Mouse (Mus musculus) midbrain, embryonic 13.5 days (tissue): ENCODE results near the gene Tmem163. TPM values are rescaled to one million over a fixed set of nuclear protein-coding genes. Genes with fewer than 3 reads are reported as not detected.

ENCODE experiments used
- ATAC-seq: fragments of 200-750 bp; cut with Nextera tagmentation; 2 replicates; pipeline ENCODE4 v1.8.0; 2017; ENCODE audit warnings: mild to moderate bottlenecking, moderate TSS enrichment, moderate library complexity
- H3K27ac ChIP-seq: fragments of 300-500 bp; sonication (generic); 2 replicates; pipeline ENCODE4 v1.5.1; 2015; ENCODE audit warnings: inconsistent platforms, mild to moderate bottlenecking, moderate library complexity
- H3K27me3 ChIP-seq: fragments of 300-500 bp; sonication (generic); 2 replicates; pipeline ENCODE4 v1.6.1; 2015; ENCODE audit warnings: mild to moderate bottlenecking, inconsistent platforms
- H3K36me3 ChIP-seq: fragments of 300-500 bp; sonication (generic); 2 replicates; pipeline ENCODE4 v1.6.1; 2015; ENCODE audit warnings: mild to moderate bottlenecking, inconsistent platforms
- H3K4me1 ChIP-seq: fragments of 300-500 bp; sonication (generic); replicated peaks from 2 replicates; pipeline ENCODE4 v1.6.1; 2015; ENCODE audit warnings: inconsistent platforms
- H3K4me2 ChIP-seq: fragments of 300-500 bp; sonication (generic); replicated peaks from 2 replicates; pipeline ENCODE4 v1.6.1; 2015; ENCODE audit warnings: moderate library complexity, mild to moderate bottlenecking, inconsistent platforms
- H3K4me3 ChIP-seq: fragments of 300-500 bp; sonication (generic); replicated peaks from 2 replicates; pipeline ENCODE4 v1.5.1; 2015; ENCODE audit warnings: mild to moderate bottlenecking, inconsistent platforms
- H3K9ac ChIP-seq: fragments of 300-500 bp; sonication (generic); replicated peaks from 2 replicates; pipeline ENCODE4 v1.6.1; 2015; ENCODE audit warnings: mild to moderate bottlenecking, inconsistent platforms
- H3K9me3 ChIP-seq: fragments of 300-500 bp; sonication (generic); 2 replicates; pipeline ENCODE4 v1.6.1; 2016; ENCODE audit warnings: mild to moderate bottlenecking, inconsistent platforms
- WGBS: fragments of 180-500 bp; shearing (Covaris S2); methylation state at CpG from one replicate; pipeline ENCODE4 v1.1.7; 2015; 5-methylcytosine and 5-hydroxymethylcytosine counted together
- polyA plus RNA-seq: library from polyadenylated mRNA; unstranded; fragments of >200 nt; fragmentation: Nextera tagmentation; extraction: Ambion mirVana; gene quantifications from 2 replicates; pipeline ENCODE4 v1.2.1, GENCODE M21; 2015

Gene Tmem163
- polyA plus RNA-seq, 1 experiment from 2014 or later, result 65.8 TPM

DNA sequence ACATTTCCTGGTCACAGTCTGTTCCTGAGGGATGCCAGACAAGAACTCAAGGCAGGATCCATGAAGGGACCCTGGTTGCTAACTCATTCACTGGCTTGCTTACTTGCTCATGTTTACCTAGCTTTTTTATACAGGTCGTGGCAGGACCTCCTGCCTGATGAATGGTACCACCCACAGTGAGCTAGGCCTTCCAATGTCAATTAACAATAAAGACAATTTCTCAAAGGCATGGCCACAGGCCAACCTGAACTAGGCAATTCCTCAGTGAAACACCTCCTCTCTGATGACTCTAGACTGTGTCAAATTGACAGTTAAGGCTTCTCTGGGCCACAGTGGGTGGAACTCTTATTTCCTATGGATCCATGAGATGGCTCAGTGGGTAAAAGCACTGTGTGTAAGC lies 136.6 kb downstream of the Tmem163 start:
- Histone ChIP-seq H3K27me3 (no peaks in the 10 kb centered on the region; the same call in 1 of the 2 replicates), H3K4me1 (peaks cover 22% of the 10 kb centered on the region), H3K4me2 (no peak overlapping the region), H3K9ac (no peak overlapping the region), H3K4me3 (no peak overlapping the region), H3K36me3 (peaks cover 2% of the 10 kb centered on the region; the same call in 1 of the 2 replicates), H3K27ac (no peak overlapping the region), H3K9me3 (no peaks in the 10 kb centered on the region)
- 29% methylated on average over 1 of the region's 1 CpGs for WGBS
- no peak for ATAC-seq

DNA sequence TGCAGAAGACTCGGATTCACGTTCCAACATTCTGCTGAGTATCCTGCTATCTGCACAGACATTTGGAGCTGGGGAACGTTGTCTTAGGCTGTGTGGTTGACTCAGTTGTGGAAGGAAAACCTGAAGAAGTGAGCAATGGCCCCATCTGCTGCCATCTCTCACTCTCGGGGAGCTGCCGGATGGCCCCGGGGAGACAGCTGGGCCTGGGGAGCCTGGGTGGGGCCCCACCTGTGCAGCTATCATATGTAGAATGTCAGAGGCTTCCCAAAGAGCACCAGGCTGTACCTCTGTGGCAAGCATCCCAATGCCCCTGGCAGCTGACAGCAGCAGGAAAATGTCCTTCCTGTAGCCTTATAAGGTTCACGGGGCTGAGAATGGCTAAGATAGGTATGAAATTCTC lies 137.4 kb downstream of the Tmem163 start:
- peaks cover 2% of the 10 kb centered on the region; the same call in 1 of the 2 replicates for H3K36me3 ChIP-seq
- no peak overlapping the region for H3K27ac ChIP-seq
- 91% methylated on average over 7 of the region's 7 CpGs for WGBS
- no peak overlapping the region for H3K9ac ChIP-seq
- ATAC-seq, result no peak
- H3K4me2 ChIP-seq, result no peak overlapping the region
- H3K4me1 ChIP-seq, result peaks cover 24% of the 10 kb centered on the region
- H3K4me3 ChIP-seq, result no peak overlapping the region
- no peaks in the 10 kb centered on the region for H3K9me3 ChIP-seq
- no peaks in the 10 kb centered on the region; the same call in 1 of the 2 replicates for H3K27me3 ChIP-seq

DNA sequence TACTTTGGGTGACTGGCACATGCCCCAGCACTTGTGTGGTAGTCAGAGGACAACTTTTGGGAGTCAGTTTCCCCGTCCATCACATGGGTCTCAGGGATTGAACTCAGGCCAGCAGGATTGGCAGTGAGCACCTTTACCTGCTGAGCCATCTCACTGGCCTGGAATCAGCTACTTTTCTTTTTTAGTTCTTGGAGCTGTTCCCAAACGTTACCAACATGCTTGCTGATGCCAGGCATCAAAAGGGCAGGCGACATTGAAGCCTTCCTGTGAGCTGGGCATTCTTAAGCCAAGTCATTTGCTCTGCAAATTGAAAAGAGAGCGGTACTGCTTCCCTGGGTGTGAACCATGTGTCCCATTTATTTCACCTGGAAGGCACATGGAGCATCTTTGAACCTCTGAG lies 137.8 kb downstream of the Tmem163 start:
- H3K9me3 ChIP-seq, result no peaks in the 10 kb centered on the region
- 84% methylated on average over 4 of the region's 4 CpGs for WGBS
- no peak overlapping the region for H3K9ac ChIP-seq
- H3K27ac ChIP-seq, result no peak overlapping the region
- H3K4me2 ChIP-seq, result no peak overlapping the region
- no peaks in the 10 kb centered on the region; the same call in 1 of the 2 replicates for H3K27me3 ChIP-seq
- H3K36me3 ChIP-seq, result peaks cover 2% of the 10 kb centered on the region; the same call in 1 of the 2 replicates
- ATAC-seq, result no peak
- peaks cover 29% of the 10 kb centered on the region for H3K4me1 ChIP-seq
- no peak overlapping the region for H3K4me3 ChIP-seq

DNA sequence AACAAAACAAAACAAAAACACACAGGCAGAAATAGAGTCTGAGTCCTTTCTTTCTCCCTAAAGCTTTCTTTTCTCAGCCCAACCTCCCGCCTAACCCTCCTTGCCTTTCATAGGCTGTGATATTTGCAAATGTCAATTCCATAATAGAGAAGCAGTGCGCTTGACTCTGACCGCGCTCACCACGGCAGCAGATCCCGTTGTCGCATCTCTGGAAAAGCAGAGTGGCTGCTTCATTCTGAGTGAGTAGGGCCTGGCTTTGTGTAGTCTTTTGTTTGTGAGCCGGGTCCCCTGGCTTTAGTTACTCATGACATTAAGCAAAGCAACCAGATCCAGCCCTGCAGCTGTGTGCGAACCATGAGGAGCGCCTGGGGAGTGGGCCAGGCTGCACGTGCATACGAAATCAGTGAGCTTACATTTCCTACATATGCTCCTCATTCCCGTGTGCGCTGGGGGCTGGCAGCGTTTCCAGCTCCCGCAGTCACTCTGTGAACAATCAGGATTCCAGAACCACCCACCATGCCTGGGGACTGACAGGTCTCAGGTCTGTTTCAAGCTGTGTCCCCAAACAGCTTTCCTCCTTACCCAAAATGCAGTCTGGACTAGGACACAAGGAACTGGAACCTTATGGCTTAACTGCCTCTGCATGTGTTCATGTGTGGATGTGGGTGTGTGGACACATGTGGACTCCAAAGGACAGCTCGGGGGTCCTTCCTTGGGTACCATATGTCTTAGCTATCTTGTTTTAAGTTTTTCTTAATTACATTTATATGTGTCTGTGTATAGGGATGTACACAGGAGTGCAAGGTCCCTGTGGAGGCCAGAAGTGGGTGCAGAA lies 141.9 kb downstream of the Tmem163 start:
- ATAC-seq, result peak; percentile 89
- no peaks in the 10 kb centered on the region for H3K9me3 ChIP-seq
- H3K4me2 ChIP-seq, result peak overlapping the region; percentile 46
- peaks cover 6% of the 10 kb centered on the region; the same call in 1 of the 2 replicates for H3K27me3 ChIP-seq
- peak overlapping the region; percentile 87 for H3K27ac ChIP-seq
- peak overlapping the region; percentile 48 for H3K9ac ChIP-seq
- peak overlapping the region; percentile 20 for H3K4me3 ChIP-seq
- 4% methylated on average over 17 of the region's 17 CpGs for WGBS
- peaks cover 41% of the 10 kb centered on the region for H3K4me1 ChIP-seq
- no peaks in the 10 kb centered on the region for H3K36me3 ChIP-seq

GRCm38 (mm10) chr1:127536448-127536847 lies 142.9 kb downstream of the Tmem163 start:
- H3K27me3 ChIP-seq, result peaks cover 6% of the 10 kb centered on the region; the same call in 1 of the 2 replicates
- H3K27ac ChIP-seq, result peak overlapping the region; percentile 87

GRCm38 (mm10) chr1:127531723-127532122 lies 147.6 kb downstream of the Tmem163 start:
- Histone ChIP-seq H3K9me3 (no peaks in the 10 kb centered on the region), H3K4me1 (peaks cover 43% of the 10 kb centered on the region), H3K27me3 (peaks cover 6% of the 10 kb centered on the region; the same call in 1 of the 2 replicates), H3K9ac (no peak overlapping the region), H3K36me3 (no peaks in the 10 kb centered on the region), H3K4me2 (peak overlapping the region; percentile 25; the same call in 1 of the 2 replicates), H3K4me3 (no peak overlapping the region), H3K27ac (peak overlapping the region; percentile 83)
- ATAC-seq, result peak; percentile 32
- 76% methylated on average over 5 of the region's 5 CpGs for WGBS

More at GRCm38 (mm10) chr1:127536448-127536847, 142.9 kb downstream of the Tmem163 start:
- peak overlapping the region; percentile 48 for H3K9ac ChIP-seq
- no peak overlapping the region for H3K4me3 ChIP-seq
- peak overlapping the region; percentile 46 for H3K4me2 ChIP-seq
- no peaks in the 10 kb centered on the region for H3K36me3 ChIP-seq
- 38% methylated on average over 5 of the region's 5 CpGs for WGBS
- no peaks in the 10 kb centered on the region for H3K9me3 ChIP-seq
- peaks cover 47% of the 10 kb centered on the region for H3K4me1 ChIP-seq
- ATAC-seq, result no peak; the same call in 1 of the 2 replicates

DNA sequence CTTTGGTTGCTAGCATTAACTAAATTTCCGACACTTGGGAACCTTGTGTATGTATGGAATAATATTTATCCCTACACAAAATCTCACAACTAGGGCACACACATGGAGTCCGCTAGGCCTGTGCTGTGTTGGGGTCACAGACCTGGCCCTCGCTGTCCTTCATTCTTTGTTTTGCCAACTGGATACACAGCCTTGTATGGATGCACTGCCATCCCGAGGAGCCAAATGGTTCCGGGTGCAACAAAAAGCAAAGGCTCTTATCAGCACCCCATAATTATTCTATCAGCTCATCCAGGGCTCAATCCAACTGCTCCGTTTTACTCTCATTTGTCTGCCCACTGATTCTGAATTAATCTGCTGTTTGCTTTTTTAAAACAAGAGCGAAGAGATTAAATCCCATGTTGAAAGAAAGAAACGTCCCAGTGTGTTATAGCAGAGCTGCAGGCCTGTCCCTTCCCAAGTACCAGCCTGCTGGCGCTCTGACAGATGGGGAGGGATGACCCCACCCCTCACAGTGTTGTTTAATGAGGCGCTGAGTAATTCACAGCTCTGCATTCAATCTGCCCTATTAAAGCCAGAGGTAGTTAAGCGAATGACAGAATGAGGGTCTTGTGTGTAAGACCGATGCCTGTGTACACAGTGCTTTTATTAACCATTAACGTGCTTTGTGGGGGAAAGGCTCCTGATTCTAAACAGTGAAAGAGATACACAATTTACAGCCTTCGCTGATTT lies 148.3 kb downstream of the Tmem163 start:
- H3K4me2 ChIP-seq, result peak overlapping the region; percentile 25
- H3K4me1 ChIP-seq, result peaks cover 36% of the 10 kb centered on the region
- peak; percentile 88 for ATAC-seq
- H3K27ac ChIP-seq, result peak overlapping the region; percentile 83
- peak overlapping the region; percentile 21 for H3K9ac ChIP-seq
- H3K9me3 ChIP-seq, result no peaks in the 10 kb centered on the region
- WGBS, result 23% methylated on average over 14 of the region's 14 CpGs
- no peak overlapping the region for H3K4me3 ChIP-seq
- H3K27me3 ChIP-seq, result peaks cover 6% of the 10 kb centered on the region; the same call in 1 of the 2 replicates
- no peaks in the 10 kb centered on the region for H3K36me3 ChIP-seq

GRCm38 (mm10) chr1:127523364-127523763 lies 156.0 kb downstream of the Tmem163 start:
- Histone ChIP-seq H3K27me3 (no peaks in the 10 kb centered on the region), H3K9ac (no peak overlapping the region), H3K9me3 (no peaks in the 10 kb centered on the region), H3K36me3 (peaks cover 4% of the 10 kb centered on the region), H3K4me2 (no peak overlapping the region), H3K4me1 (peaks cover 4% of the 10 kb centered on the region; the same call in 1 of the 2 replicates), H3K4me3 (no peak overlapping the region), H3K27ac (no peak overlapping the region)
- ATAC-seq, result no peak
- WGBS, result 85% methylated on average over 8 of the region's 8 CpGs

- no peak overlapping the region for H3K27ac ChIP-seq
- H3K4me2 ChIP-seq, result no peak overlapping the region
- 99% methylated on average over 10 of the region's 10 CpGs for WGBS
- no peak overlapping the region for H3K4me3 ChIP-seq
- 0 out of 2 replicates have a peak, but pooled peaks have one; percentile 34 for ATAC-seq
- peaks cover 14% of the 10 kb centered on the region for H3K36me3 ChIP-seq
- no peak overlapping the region for H3K9ac ChIP-seq
- peaks cover 9% of the 10 kb centered on the region; the same call in 1 of the 2 replicates for H3K9me3 ChIP-seq
- no peaks in the 10 kb centered on the region for H3K4me1 ChIP-seq
- H3K27me3 ChIP-seq, result no peaks in the 10 kb centered on the region
Observed at GRCm38 (mm10) chr1:127514888-127515287, 164.5 kb downstream of the Tmem163 start.

- no peaks in the 10 kb centered on the region for H3K27me3 ChIP-seq
- 74% methylated on average over 3 of the region's 3 CpGs for WGBS
- no peak overlapping the region for H3K9ac ChIP-seq
Observed at GRCm38 (mm10) chr1:127514479-127514878, 164.9 kb downstream of the Tmem163 start.

GRCm38 (mm10) chr1:127513664-127514063 lies 165.7 kb downstream of the Tmem163 start:
- no peak for ATAC-seq
- no peak overlapping the region for H3K4me3 ChIP-seq
- peaks cover 10% of the 10 kb centered on the region; the same call in 1 of the 2 replicates for H3K36me3 ChIP-seq
- WGBS, result 91% methylated on average over 3 of the region's 3 CpGs
- H3K27ac ChIP-seq, result no peak overlapping the region
- peaks cover 9% of the 10 kb centered on the region; the same call in 1 of the 2 replicates for H3K9me3 ChIP-seq
- H3K4me1 ChIP-seq, result peaks cover 6% of the 10 kb centered on the region
- H3K27me3 ChIP-seq, result no peaks in the 10 kb centered on the region
- no peak overlapping the region for H3K9ac ChIP-seq
- H3K4me2 ChIP-seq, result no peak overlapping the region

More at GRCm38 (mm10) chr1:127514479-127514878, 164.9 kb downstream of the Tmem163 start:
- H3K36me3 ChIP-seq, result peaks cover 14% of the 10 kb centered on the region
- no peak overlapping the region for H3K27ac ChIP-seq
- H3K9me3 ChIP-seq, result peaks cover 9% of the 10 kb centered on the region; the same call in 1 of the 2 replicates
- H3K4me3 ChIP-seq, result no peak overlapping the region
- ATAC-seq, result no peak
- no peak overlapping the region for H3K4me2 ChIP-seq
- H3K4me1 ChIP-seq, result no peaks in the 10 kb centered on the region
